Comparison of ENCODE assay signal across 8 mouse cellular contexts in the genomic region with DNA sequence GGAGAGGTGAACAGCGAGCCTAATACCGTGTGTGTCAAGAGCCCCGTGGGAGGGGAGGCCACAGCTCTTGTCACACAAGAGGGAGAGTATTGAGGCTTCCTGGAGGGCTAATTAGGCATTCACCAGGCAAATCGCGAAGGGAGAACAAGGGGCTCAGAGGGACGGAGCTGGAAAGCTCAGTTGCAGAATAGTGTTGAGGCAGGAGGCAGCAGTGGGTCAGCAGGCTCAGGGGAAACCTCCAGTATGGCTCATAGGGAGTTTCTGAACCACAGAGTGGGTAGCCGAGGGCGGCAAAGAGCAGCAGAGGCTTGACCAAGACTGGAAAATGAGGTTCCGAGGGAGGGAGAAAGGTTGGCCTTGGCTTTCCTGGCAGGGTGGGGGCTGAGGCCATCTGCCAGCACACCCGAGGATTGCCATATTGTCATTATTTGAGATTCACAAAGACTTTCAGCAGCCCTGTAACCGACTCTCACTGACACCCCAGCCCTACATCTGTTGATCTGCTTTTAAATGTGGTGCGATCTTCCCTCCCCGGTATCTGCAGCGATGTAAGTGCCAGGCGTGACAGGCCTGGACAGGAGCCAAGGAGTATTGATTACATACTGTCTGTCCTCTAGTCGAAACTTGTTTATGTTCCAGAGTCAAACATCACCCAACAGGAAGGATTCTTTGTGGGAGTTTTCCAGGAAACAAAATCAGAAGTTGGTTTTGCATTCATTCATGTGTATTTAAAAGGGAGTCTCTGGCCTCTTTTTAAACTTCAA.
DNase-seq lines count a peak whose midpoint lies in the region; ATAC-seq and TF ChIP-seq lines count a peak whose summit lies in the region.

No protein-coding gene starts in this region.

- peak overlapping the region; percentile 43 for H3K4me2 ChIP-seq in lung, postnatal 0 days (replicated peaks; ENCODE audit: low read depth, low read length)
- H3K4me2 ChIP-seq in hindbrain, postnatal 0 days (ENCODE audit: low read depth, low read length) = peak overlapping the region; percentile 47
- H3K4me2 ChIP-seq in midbrain, embryonic 15.5 days = peak overlapping the region; percentile 35

- no peak for TF ChIP-seq EP300 in lung, postnatal 0 days (IDR thresholded peaks at IDR 0.05)

- no peak overlapping the region for H3K27ac ChIP-seq in lung, postnatal 0 days (ENCODE audit: low read length)
- H3K27ac ChIP-seq in hindbrain, postnatal 0 days = peak overlapping the region; percentile 6
- H3K27ac ChIP-seq in midbrain, embryonic 15.5 days = peak overlapping the region; percentile 56

- peak; percentile 33 for DNase-seq in CD4-positive, CD25-positive, alpha-beta regulatory T cell, adult 2 months (ENCODE audit: low read depth, low spot score)
- peak; percentile 37 for DNase-seq in lung, postnatal 0 days (ENCODE audit: low spot score)
- no peak for DNase-seq in lung, postnatal 36 days
- peak; percentile 50 for DNase-seq in hindbrain, postnatal 0 days (ENCODE audit: low spot score)
- no peak for DNase-seq in adipocyte (ENCODE audit: low spot score)
- no peak for DNase-seq in heart, adult 9 months (ENCODE audit: low spot score in 2 of 2)

- no peak overlapping the region for H3K9ac ChIP-seq in lung, postnatal 0 days (replicated peaks; ENCODE audit: low read depth)
- H3K9ac ChIP-seq in hindbrain, postnatal 0 days (replicated peaks; ENCODE audit: low read length) = 0 out of 2 replicates have a peak overlapping the region, but pooled peaks have one; percentile 18
- H3K9ac ChIP-seq in midbrain, embryonic 15.5 days = peak overlapping the region; percentile 2; the same call in 1 of the 2 replicates

- ATAC-seq in CD4-positive, CD25-positive, alpha-beta regulatory T cell, adult 4 months = no peak
- ATAC-seq in lung, postnatal 0 days = no peak
- ATAC-seq in hindbrain, postnatal 0 days = 0 out of 2 replicates have a peak, but pooled peaks have one; percentile 14
- ATAC-seq in midbrain, embryonic 15.5 days (replicated peaks) = peak; percentile 26; the same call in 1 of the 2 replicates

- H3K36me3 ChIP-seq in lung, postnatal 0 days (ENCODE audit: insufficient read depth, low read length) = no peaks in the 10 kb centered on the region
- H3K36me3 ChIP-seq in hindbrain, postnatal 0 days (ENCODE audit: insufficient read depth, low read length) = no peaks in the 10 kb centered on the region
- no peaks in the 10 kb centered on the region for H3K36me3 ChIP-seq in midbrain, embryonic 15.5 days (replicated peaks)

- H3K4me3 ChIP-seq in lung, postnatal 0 days (ENCODE audit: low read depth, low read length) = no peak overlapping the region
- peak overlapping the region; percentile 1; the same call in 1 of the 2 replicates for H3K4me3 ChIP-seq in hindbrain, postnatal 0 days (ENCODE audit: low read length)
- H3K4me3 ChIP-seq in midbrain, embryonic 15.5 days = no peak overlapping the region

- TF ChIP-seq CTCF in lung, postnatal 0 days (IDR thresholded peaks at IDR 0.05) = peak; percentile 14; the same call in 1 of the 2 replicates
- peak; percentile 22 for TF ChIP-seq CTCF in hindbrain, postnatal 0 days (IDR thresholded peaks at IDR 0.05; ENCODE audit: low read depth)

- H3K4me1 ChIP-seq in lung, postnatal 0 days (ENCODE audit: insufficient read depth, low read depth, low read length) = peaks cover 24% of the 10 kb centered on the region
- H3K4me1 ChIP-seq in hindbrain, postnatal 0 days (ENCODE audit: insufficient read depth, low read length) = peaks cover 43% of the 10 kb centered on the region
- H3K4me1 ChIP-seq in midbrain, embryonic 15.5 days = peaks cover 60% of the 10 kb centered on the region

- WGBS in lung, postnatal 0 days = 20% methylated on average over 16 of the region's 16 CpGs
- 10% methylated on average over 16 of the region's 16 CpGs for WGBS in hindbrain, postnatal 0 days
- WGBS in midbrain, embryonic 15.5 days = 7% methylated on average over 16 of the region's 16 CpGs

- no peaks in the 10 kb centered on the region for H3K9me3 ChIP-seq in lung, postnatal 0 days (ENCODE audit: low read length)
- no peaks in the 10 kb centered on the region for H3K9me3 ChIP-seq in hindbrain, postnatal 0 days (ENCODE audit: low read length)
- no peaks in the 10 kb centered on the region for H3K9me3 ChIP-seq in midbrain, embryonic 15.5 days

- H3K27me3 ChIP-seq in lung, postnatal 0 days (replicated peaks; ENCODE audit: insufficient read depth, low read length) = no peaks in the 10 kb centered on the region
- H3K27me3 ChIP-seq in hindbrain, postnatal 0 days (ENCODE audit: insufficient read depth, low read length) = no peaks in the 10 kb centered on the region
- H3K27me3 ChIP-seq in midbrain, embryonic 15.5 days (replicated peaks) = no peaks in the 10 kb centered on the region

Comparison
In these comparisons a context has a peak if more than half of its experiments do, and no peak if none do; other contexts are left out.
1. DNase-seq: peak in CD4-positive, CD25-positive, alpha-beta regulatory T cell, adult 2 months (single experiment), lung, postnatal 0 days (single experiment) and hindbrain, postnatal 0 days (single experiment); none in lung, postnatal 36 days (single experiment), adipocyte (single experiment) and heart, adult 9 months (0 of 2).
2. ATAC-seq: peak in hindbrain, postnatal 0 days (single experiment) and midbrain, embryonic 15.5 days (single experiment); none in CD4-positive, CD25-positive, alpha-beta regulatory T cell, adult 4 months (single experiment) and lung, postnatal 0 days (single experiment).
3. Peak in every context shown above with its lines, with median percentiles within 50 percentile points of each other: H3K4me2 ChIP-seq.